Mouse (Mus musculus): ENCODE data around the gene Tshz3. TPM values are rescaled to one million over a fixed set of nuclear protein-coding genes. Genes with fewer than 3 reads are reported as not detected.

Tshz3 gene
- polyA plus RNA-seq, 1 experiment: 5.1 TPM

- WGBS: 72% methylated on average over 14 of the region's 14 CpGs
These were observed 38.6 kb downstream of the Tshz3 start for GRCm38 (mm10) chr7:36736303-36737050.

GRCm38 (mm10) chr7:36751480-36751879, 53.6 kb downstream of the Tshz3 start:
- Histone ChIP-seq H3K4me3 (replicated peaks; ENCODE audit: extremely low read depth, low read depth, low read length) (no peak overlapping the region), H3K4me1 (ENCODE audit: control insufficient read depth, insufficient read depth, low read length) (no peaks in the 10 kb centered on the region)
- DNase-seq: no peak
- WGBS: 86% methylated on average over 2 of the region's 2 CpGs
- TF ChIP-seq POLR2A (IDR thresholded peaks at IDR 0.05; ENCODE audit: borderline replicate concordance, extremely low read depth, low read depth, low read length): no peak
- no peak for TF ChIP-seq CTCF (IDR thresholded peaks at IDR 0.05; ENCODE audit: insufficient read depth, low read length)

More at GRCm38 (mm10) chr7:36736303-36737050, 38.6 kb downstream of the Tshz3 start:
- no peak overlapping the region for H3K4me3 ChIP-seq (replicated peaks; ENCODE audit: extremely low read depth, low read depth, low read length)
- no peak for DNase-seq
- TF ChIP-seq CTCF (IDR thresholded peaks at IDR 0.05; ENCODE audit: insufficient read depth, low read length) (no peak), POLR2A (IDR thresholded peaks at IDR 0.05; ENCODE audit: borderline replicate concordance, extremely low read depth, low read depth, low read length) (no peak)
- H3K4me1 ChIP-seq (ENCODE audit: control insufficient read depth, insufficient read depth, low read length): no peaks in the 10 kb centered on the region

- no peaks in the 10 kb centered on the region for H3K4me1 ChIP-seq (ENCODE audit: control insufficient read depth, insufficient read depth, low read length)
- no peak for DNase-seq
- TF ChIP-seq POLR2A (IDR thresholded peaks at IDR 0.05; ENCODE audit: borderline replicate concordance, extremely low read depth, low read depth, low read length): no peak
- TF ChIP-seq CTCF (IDR thresholded peaks at IDR 0.05; ENCODE audit: insufficient read depth, low read length): no peak
- H3K4me3 ChIP-seq (replicated peaks; ENCODE audit: extremely low read depth, low read depth, low read length): no peak overlapping the region
- 66% methylated on average over 8 of the region's 8 CpGs for WGBS
These were observed 69.7 kb downstream of the Tshz3 start for GRCm38 (mm10) chr7:36767501-36768092.

- no peak overlapping the region for H3K4me3 ChIP-seq (replicated peaks; ENCODE audit: extremely low read depth, low read depth, low read length)
- H3K4me1 ChIP-seq (ENCODE audit: control insufficient read depth, insufficient read depth, low read length): no peaks in the 10 kb centered on the region
- no peak for TF ChIP-seq POLR2A (IDR thresholded peaks at IDR 0.05; ENCODE audit: borderline replicate concordance, extremely low read depth, low read depth, low read length)
- no peak for TF ChIP-seq CTCF (IDR thresholded peaks at IDR 0.05; ENCODE audit: insufficient read depth, low read length)
- WGBS: 83% methylated on average over 7 of the region's 7 CpGs
- no peak for DNase-seq
These were observed 75.2 kb downstream of the Tshz3 start for GRCm38 (mm10) chr7:36773086-36773485.

DNA sequence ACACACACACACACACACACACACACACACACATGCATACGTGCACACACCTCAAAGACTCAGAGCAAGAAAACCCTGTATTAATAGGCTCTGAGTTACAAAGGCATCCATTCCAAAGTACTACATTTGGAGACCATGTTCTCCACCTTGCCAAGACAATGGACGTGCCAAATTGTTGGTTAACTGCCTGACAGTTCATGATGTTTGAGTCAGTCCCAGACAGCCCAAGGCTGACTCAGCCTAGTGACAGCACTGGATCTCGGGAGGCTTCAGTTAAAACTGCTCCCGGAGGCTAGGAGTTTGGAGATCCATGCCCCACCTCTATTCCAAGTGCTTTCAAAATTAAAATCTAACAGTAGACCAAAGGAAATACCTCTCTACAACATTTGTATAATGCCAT, 79.0 kb downstream of the Tshz3 start:
- no peak for DNase-seq
- Histone ChIP-seq H3K4me1 (ENCODE audit: control insufficient read depth, insufficient read depth, low read length) (no peaks in the 10 kb centered on the region), H3K4me3 (replicated peaks; ENCODE audit: extremely low read depth, low read depth, low read length) (no peak overlapping the region)
- no peak for TF ChIP-seq POLR2A (IDR thresholded peaks at IDR 0.05; ENCODE audit: borderline replicate concordance, extremely low read depth, low read depth, low read length)
- TF ChIP-seq CTCF (IDR thresholded peaks at IDR 0.05; ENCODE audit: insufficient read depth, low read length): no peak
- 72% methylated on average over 4 of the region's 4 CpGs for WGBS

DNA sequence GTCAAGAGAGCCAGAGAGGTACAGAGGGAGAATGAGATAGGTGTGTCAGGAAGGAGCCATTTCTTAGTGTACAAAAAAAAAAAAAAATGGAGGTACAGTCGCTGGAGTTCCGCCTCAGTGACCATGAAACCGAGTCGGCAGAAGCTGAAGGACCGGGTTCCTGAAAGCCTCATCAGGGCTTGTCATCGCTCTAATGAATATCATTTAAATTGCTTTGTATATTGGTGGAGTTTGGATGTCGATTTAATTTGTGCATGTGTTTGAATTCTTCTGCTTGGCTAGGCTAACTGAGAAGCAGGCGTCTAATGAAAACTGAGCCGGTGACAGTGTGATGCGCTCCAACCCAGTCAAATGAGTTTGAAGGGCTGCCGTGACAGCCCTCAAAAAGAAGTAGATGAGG, 80.5 kb downstream of the Tshz3 start:
- DNase-seq: no peak
- WGBS: 94% methylated on average over 11 of the region's 11 CpGs
- TF ChIP-seq POLR2A (IDR thresholded peaks at IDR 0.05; ENCODE audit: borderline replicate concordance, extremely low read depth, low read depth, low read length) (no peak), CTCF (IDR thresholded peaks at IDR 0.05; ENCODE audit: insufficient read depth, low read length) (no peak)
- Histone ChIP-seq H3K4me3 (replicated peaks; ENCODE audit: extremely low read depth, low read depth, low read length) (no peak overlapping the region), H3K4me1 (ENCODE audit: control insufficient read depth, insufficient read depth, low read length) (no peaks in the 10 kb centered on the region)

GRCm38 (mm10) chr7:36784243-36784773, 86.4 kb downstream of the Tshz3 start:
- Histone ChIP-seq H3K4me1 (ENCODE audit: control insufficient read depth, insufficient read depth, low read length) (no peaks in the 10 kb centered on the region), H3K4me3 (replicated peaks; ENCODE audit: extremely low read depth, low read depth, low read length) (no peak overlapping the region)
- no peak for DNase-seq
- TF ChIP-seq POLR2A (IDR thresholded peaks at IDR 0.05; ENCODE audit: borderline replicate concordance, extremely low read depth, low read depth, low read length) (no peak), CTCF (IDR thresholded peaks at IDR 0.05; ENCODE audit: insufficient read depth, low read length) (no peak)
- 79% methylated on average over 4 of the region's 4 CpGs for WGBS

DNA sequence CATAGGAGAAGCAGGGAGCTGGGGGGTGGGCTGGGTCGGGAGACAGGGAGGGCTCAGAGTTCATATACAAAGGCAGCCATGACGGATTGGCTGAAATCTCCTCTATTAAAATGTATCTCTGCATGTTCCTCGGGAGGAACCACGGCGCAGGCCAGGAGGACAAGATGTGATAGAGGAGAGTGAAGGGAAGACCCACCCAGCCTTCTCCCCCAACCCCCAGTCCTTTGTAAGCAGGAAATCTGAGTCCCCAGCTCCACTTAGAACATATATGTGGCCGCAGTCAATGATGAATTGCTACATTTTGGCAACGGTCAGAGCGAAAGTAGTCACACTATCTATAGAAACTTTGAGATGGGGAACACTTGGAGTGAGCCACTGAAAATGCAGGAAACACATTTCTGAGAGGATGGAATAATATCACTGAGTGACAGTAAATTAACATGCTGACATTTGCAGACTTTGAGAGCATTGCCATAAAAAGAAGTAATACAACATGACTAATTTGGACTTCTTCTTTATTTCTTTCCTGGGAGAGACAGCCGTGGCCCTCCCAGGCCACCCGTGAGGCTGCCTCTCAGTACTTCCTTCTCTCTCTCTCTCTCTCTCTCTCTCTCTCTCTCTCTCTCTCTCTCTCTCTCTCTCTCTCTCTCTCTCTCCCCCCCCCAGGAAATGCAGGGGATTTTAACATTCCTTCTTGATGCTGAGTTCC, 88.9 kb downstream of the Tshz3 start:
- WGBS: 36% methylated on average over 10 of the region's 10 CpGs
- no peak for TF ChIP-seq CTCF (IDR thresholded peaks at IDR 0.05; ENCODE audit: insufficient read depth, low read length)
- TF ChIP-seq POLR2A (IDR thresholded peaks at IDR 0.05; ENCODE audit: borderline replicate concordance, extremely low read depth, low read depth, low read length): no peak
- H3K4me3 ChIP-seq (replicated peaks; ENCODE audit: extremely low read depth, low read depth, low read length): no peak overlapping the region
- H3K4me1 ChIP-seq (ENCODE audit: control insufficient read depth, insufficient read depth, low read length): no peaks in the 10 kb centered on the region
- DNase-seq: no peak

DNA sequence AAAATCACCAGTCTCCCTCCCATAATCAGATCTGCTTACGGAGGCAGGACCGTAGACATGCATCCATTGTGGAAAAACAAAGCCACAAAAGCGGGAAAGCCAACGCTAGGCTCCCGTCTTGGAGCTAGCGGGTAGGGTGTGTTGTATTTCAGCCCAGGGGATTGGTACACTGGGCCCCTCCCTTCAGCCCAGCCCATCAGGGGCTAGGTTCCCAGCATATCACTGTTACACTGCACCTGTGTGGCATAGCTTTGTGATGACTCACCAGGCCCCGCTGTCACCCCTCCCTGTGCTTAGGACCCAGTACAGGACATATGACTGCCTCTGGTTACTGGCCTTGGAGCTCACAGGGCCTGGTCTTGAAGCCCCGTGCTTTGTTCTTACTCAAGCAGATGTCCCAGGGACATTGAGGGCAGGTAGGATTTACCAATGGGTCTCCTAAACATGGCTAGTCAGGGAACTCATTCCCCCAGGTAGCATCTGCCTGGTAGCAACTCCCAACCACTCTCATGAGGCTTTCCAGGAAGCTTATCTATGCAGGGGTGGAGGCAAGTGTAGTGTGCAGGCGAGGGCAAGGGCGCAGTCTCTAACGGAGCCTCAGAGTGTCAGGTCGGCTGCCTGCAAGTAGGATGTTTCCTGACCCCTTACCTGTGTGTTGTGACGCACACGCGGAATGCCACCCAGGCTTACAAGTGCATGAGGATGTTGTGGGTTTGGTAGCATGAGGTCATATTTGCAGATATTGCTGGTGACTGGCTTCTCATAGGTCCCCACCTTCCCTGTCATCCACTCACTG, 98.7 kb downstream of the Tshz3 start:
- no peaks in the 10 kb centered on the region for H3K4me1 ChIP-seq (ENCODE audit: control insufficient read depth, insufficient read depth, low read length)
- whole genome bisulfite sequencing: 82% methylated on average over 15 of the region's 15 CpGs
- TF ChIP-seq POLR2A (IDR thresholded peaks at IDR 0.05; ENCODE audit: borderline replicate concordance, extremely low read depth, low read depth, low read length): no peak
- no peak for DNase-seq
- H3K4me3 ChIP-seq (replicated peaks; ENCODE audit: extremely low read depth, low read depth, low read length): no peak overlapping the region
